Mouse (Mus musculus) adrenal gland, adult 8-10 months (tissue): ENCODE results near the gene Pex14. TPM values are rescaled to one million over a fixed set of nuclear protein-coding genes. Genes with fewer than 3 reads are reported as not detected.
A peak's percentile ranks its signal among the peaks of the same experiment; 100 is the strongest.

Experiments
- DNase-seq: peaks from one replicate; pipeline ENCODE4 v3.0.0; 2022
- total RNA-seq, 4 experiments: library from RNA; stranded (reverse); gene quantifications; 2 replicates each; pipeline ENCODE4 v1.2.4; 2022

The Pex14 gene
- total RNA-seq, 4 experiments from 2014 or later = 63.2 to 74.7 (median 67.3) TPM

- DNase-seq = peak; percentile 62
These were observed 50.1 kb downstream of the Pex14 start for GRCm38 (mm10) chr4:149049351-149050159.

GRCm38 (mm10) chr4:149048625-149049228 lies 50.9 kb downstream of the Pex14 start:
- no peak for DNase-seq

- peak; percentile 77 for DNase-seq
These were observed 52.3 kb downstream of the Pex14 start for GRCm38 (mm10) chr4:149047360-149047759.

GRCm38 (mm10) chr4:149045885-149046284 lies 53.8 kb downstream of the Pex14 start:
- DNase-seq = no peak

GRCm38 (mm10) chr4:149040289-149040688 lies 59.4 kb downstream of the Pex14 start:
- no peak for DNase-seq

GRCm38 (mm10) chr4:149037706-149038105 lies 62.0 kb downstream of the Pex14 start:
- no peak for DNase-seq

- DNase-seq = no peak
These were observed 63.1 kb downstream of the Pex14 start for GRCm38 (mm10) chr4:149036592-149036991.

GRCm38 (mm10) chr4:149031507-149031906 lies 68.2 kb downstream of the Pex14 start:
- DNase-seq = peak; percentile 18

- DNase-seq = no peak
These were observed 72.1 kb downstream of the Pex14 start for GRCm38 (mm10) chr4:149027571-149027970.

- DNase-seq = no peak
These were observed 74.4 kb downstream of the Pex14 start for GRCm38 (mm10) chr4:149025242-149025641.

GRCm38 (mm10) chr4:149021021-149021420 lies 78.7 kb downstream of the Pex14 start:
- no peak for DNase-seq

- no peak for DNase-seq
These were observed 80.2 kb downstream of the Pex14 start for GRCm38 (mm10) chr4:149019456-149019855.

- DNase-seq = no peak
These were observed 92.9 kb downstream of the Pex14 start for GRCm38 (mm10) chr4:149006756-149007155.

GRCm38 (mm10) chr4:149006107-149006506 lies 93.6 kb downstream of the Pex14 start:
- no peak for DNase-seq

- DNase-seq = no peak
These were observed 97.1 kb downstream of the Pex14 start for GRCm38 (mm10) chr4:149002441-149003093.

- DNase-seq = no peak
These were observed 98.2 kb downstream of the Pex14 start for GRCm38 (mm10) chr4:149001515-149001914.

- no peak for DNase-seq
These were observed 98.9 kb downstream of the Pex14 start for GRCm38 (mm10) chr4:149000746-149001145.

GRCm38 (mm10) chr4:148993948-148994347 lies 105.7 kb downstream of the Pex14 start:
- DNase-seq = no peak

- DNase-seq = no peak
These were observed 109.6 kb downstream of the Pex14 start for GRCm38 (mm10) chr4:148990038-148990437.

- no peak for DNase-seq
These were observed 113.9 kb downstream of the Pex14 start for GRCm38 (mm10) chr4:148985541-148986476.

GRCm38 (mm10) chr4:148984701-148985540 lies 114.8 kb downstream of the Pex14 start:
- no peak for DNase-seq
